Mouse (Mus musculus) ovary, postnatal 10 days (tissue): ENCODE measurements around the gene Mmp20.

ENCODE experiments used
- DNase-seq: peaks from one replicate; pipeline ENCODE4 v3.0.0; 2022; ENCODE audit warnings: low spot score

Mmp20 gene

DNA sequence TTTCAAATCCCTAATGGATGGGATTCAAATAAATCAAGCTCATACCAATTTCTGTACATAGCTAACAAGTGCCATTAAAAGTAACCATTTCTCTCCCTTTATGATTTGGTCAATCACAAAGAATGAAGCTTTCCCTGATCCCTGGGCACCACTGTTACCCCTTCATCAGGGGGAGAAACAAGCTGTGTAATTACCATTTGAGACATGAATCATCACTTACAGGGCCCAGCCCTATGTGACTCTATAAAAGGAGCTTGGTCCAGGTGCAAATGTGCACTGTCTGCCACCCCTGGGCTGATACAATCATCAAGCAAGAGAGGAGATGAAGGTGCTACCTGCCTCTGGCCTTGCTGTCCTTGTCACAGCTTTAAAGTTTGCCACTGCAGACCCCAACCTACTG, at the start of gene Mmp20:
Mmp20 (plus strand) TSS at position 301 of the 400 bp plus-strand sequence.
- no peak for DNase-seq

DNA sequence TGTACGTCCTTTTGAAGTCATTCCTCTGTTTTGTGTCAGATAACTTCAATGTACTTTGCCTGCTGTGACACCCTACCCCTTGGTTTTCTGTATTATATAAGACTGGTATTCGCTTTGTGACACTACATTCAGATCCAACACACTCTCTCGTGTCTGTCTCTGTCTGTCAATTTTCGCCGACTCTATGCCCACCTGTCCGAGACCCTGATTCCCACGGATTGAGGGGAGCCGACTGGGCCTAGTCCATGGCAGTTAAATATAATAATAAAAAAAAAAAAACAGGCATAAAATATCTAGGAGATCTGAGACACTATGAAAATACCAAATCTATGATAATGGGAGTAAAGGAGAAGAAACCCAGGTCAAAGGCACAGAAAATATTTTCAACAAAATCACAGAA, 38.0 kb upstream of the Mmp20 start:
- no peak for DNase-seq

DNA sequence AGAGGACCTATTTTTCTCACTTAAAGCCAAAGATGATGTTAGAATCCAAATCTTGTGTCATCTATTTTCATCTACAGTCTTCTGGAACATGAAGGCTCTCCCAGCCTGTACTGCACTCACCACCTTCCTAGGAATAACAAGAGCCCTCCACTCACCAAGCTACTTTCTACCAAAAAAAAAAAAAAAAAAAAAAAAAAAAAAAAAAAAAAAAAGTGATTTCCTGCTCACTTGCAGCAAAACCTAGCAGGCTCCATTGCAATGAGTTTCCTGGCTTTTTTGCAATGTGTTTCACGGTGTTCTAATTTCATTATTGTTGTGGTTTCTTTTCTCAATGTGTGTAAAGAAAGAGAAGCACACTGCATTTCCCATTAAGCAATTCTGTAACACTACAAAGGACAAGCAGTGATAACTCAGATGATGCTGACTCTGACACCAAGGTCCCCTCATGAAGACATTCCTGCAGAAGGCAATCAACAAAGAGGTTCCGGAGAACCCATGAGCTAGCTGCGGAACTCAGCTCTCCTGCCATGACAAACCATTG, 34.7 kb upstream of the Mmp20 start:
- no peak for DNase-seq

DNA sequence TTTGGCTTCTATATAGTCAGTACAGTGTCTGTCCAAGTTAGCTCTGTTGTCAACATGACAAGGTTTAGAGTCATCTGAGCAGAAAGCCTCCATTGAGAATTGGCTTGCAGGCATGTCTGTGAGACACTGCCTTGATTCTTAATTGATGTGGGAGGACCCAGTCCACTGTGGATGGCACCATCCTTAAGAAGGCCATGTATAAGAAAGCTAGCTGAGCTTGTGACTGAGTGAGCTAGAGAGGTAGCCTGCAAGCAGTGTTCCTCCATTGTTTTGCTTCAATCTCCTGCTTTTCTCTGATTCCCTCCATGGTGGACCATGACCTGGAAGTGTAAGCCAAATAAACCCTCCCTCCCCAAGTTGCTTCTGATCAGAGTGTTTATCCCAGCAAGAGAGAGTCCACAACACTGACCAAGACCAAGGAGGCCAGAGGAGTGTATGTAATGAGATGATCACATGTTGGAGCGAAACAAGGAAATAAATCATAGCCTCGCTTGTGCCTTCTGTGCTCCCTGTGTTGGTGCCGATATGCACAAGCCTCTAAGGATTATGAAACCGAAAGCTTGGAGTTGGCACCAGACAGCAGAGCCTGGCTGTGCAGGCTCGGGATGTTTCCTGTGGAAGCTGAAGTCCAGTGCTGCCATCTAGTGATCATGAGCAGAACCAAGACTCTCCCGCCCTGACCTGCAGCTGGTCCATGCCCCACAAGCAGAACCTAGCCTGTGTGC, 33.1 kb upstream of the Mmp20 start:
- DNase-seq, result peak; percentile 41

DNA sequence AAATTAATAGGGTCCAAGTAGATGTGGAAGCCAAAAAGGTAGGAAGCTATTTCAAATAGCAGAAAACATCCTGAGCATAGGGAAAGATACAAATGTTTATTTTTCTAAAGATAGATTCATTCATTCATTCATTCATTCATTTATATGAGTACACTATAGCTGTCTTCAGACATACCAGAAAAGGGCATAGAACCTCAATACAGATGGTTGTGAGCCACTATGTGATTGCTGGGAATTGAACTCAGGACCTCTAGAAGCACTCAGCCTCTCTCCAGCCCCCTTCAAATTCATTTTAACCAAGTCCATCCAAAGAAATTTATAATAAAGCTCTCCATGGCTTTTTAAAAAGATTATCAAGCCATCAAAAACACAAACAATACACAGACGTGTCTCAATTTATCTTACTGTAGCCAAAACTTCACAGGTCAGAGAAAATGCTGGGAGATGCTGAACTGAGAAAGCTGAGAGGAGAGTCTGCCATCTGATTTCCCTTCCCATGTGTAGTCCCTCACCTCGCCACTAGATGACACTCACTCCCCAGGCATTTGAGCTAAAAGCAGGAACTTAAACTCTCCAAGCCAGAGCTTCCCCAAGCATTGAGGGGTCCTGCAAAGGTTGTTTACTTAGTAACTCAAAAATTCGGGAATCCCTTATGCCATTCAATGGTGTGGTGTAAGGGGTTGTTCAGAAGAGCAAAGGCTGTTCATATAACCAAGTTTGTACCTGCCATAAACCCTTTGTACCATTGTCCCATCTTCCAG, 24.9 kb upstream of the Mmp20 start:
- peak; percentile 50 for DNase-seq

DNA sequence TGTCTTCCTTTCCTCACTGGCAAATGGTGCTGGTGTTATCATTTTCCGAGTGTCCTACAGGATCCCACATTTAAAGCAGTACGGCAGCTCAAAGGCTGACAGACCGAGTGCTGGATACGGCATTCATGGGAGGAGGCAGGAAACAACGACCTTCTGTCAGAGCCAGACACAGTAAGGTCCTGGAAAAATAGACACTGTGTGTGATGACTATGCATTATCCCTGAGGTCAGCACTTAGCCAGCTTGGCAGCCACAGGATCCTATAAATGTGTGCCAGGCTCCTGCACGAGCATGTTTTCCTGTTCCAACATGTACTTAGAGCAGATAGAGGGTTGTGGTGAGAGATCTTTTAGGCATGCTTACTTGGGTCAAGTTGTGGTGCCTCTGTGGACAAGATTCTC, 24.0 kb upstream of the Mmp20 start:
- DNase-seq, result no peak

DNA sequence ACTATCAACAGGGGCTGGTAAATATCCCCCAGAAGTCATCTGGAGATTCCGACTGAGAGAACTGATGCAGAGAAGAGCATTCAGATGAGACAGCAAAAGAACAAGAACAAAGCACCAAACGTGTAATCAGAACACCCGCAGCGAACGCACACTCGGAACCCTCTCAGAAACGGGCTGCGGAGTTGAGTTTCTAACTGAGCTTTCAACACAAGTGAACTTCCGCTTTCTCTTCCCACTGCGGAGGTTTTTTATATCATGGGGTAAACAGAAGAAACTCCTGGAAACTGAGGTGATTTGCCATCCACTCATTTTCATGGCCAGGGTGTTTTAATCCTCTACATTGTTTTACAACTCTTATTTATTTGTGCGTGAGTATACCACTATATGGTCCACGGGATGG, 22.4 kb upstream of the Mmp20 start:
- no peak for DNase-seq

DNA sequence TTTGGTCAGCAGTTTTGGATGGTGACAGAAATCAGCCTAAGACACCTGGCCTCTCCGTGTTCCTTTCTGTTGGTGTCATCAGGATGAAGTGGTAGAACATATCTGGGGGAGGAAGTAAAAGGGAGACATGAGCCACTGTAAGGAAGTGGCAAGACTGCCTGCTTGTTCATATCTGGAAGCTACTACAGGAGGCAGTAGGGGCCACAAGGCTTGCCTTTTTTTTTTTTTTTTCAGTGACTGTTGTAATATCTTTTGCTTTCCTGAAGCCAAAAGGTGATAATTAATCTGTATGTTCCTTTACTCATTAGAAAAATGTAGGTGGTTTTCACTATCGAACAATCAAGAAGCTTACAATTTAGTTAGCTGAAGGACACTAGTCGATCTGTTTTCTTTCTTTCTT, 5.4 kb upstream of the Mmp20 start:
- no peak for DNase-seq

DNA sequence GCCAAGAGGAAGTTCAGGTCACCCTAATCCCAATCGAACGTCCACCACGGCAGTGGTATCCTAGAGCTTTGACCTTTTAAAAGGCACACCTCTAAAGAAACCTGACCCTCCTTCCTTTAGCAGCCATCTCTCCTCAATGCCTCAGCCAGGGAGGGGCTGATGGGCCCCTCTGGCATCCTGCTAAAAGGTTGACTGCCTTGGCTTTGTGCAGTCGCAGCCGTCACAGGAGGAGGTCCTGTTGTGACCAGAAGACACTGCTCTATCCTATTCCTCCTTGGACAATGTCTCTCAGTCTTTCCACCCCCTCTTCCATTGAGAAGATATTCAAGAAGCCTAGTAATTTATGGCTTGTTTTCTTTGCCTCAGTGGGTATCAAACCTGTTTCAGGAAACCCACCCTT, 5.9 kb downstream of the Mmp20 start:
- DNase-seq, result no peak

DNA sequence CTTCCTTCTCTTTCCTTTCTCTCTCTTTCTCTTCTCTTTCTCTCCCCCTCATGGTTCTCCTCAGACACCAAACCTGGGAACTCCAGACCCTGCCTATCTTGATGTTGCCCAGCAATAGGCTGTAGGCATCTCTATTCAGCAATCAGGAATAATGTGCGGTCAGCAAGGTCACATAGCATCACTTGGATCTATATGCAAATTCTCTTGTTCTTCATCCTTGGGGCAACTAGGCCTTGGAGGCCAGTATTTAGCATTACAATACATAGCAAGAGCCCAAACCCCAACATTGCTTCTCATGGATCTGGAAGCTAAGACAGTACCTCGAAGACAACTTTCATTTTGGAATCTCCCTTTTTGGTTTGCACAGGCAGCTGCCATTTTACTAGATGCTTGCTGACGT, 19.9 kb downstream of the Mmp20 start:
- DNase-seq, result no peak

DNA sequence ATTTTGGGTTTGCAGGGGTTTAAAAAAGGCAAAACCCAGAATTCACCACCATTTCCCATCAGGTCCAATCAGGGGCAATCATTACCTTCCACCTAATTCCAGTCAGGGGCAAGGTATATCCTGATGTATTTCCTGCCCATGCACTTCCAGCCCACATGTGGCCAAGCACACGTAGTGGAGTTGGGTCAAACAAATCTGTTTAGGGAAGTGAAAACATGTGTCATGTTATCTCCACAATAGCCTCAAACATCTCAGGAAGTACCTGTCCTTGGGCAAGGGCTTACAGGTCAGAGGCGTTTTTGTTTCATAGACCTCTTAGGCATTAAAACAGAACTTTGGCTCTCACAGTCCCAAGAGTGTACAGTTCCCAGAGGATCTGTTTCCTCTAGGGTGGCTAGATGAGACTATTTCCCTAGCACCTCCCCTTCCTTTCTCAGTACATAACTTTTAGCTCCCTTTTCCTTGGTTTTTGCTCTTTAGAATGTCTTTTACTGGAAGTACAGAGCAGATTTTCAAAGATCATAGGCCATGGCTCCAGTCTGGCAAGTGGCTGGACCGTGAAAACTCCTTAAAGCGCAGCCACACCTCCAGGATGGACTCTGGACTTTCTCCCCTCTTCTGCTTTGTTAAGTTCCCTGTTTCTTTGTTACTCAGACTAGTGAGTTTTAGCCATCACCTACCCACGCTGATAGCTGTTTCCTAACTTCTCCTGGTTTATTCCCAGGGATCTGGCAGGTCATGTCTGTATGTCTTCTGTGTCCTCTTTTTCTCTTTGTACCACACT, 22.6 kb downstream of the Mmp20 start:
- DNase-seq, result no peak

DNA sequence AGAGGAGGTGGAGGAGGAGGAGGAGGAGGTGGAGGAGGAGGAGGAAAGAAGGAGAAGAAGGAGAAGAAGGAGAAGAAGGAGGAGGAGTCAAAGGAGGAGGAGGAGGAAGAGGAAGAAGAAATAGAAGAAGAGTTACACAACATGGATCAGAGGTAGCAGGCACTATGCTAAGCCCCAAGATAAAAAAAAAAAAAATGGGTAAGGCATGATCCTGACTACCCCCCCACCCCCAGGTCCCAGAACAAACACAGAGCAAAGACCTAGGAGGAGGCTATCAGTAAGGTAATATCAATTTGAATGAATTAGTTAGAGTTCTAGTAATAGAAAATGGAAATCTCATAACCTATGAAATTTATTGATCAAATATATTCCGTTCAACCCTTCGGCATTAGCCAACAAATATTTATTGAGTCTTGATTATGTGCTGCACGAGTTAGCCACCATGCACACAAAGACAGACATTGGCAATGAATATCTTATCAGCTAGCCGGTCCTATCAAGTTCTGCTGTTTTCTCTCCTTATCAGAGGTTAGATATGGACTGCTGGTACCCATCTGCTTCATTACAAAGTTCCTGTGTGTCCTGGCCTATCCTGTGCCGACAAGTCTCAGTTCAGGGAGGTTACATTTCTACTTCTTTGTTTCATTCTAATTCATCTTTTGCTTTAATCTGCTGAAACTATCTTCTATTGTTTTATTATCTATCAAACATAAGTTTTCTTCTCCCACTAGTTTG, 24.5 kb downstream of the Mmp20 start:
- no peak for DNase-seq

DNA sequence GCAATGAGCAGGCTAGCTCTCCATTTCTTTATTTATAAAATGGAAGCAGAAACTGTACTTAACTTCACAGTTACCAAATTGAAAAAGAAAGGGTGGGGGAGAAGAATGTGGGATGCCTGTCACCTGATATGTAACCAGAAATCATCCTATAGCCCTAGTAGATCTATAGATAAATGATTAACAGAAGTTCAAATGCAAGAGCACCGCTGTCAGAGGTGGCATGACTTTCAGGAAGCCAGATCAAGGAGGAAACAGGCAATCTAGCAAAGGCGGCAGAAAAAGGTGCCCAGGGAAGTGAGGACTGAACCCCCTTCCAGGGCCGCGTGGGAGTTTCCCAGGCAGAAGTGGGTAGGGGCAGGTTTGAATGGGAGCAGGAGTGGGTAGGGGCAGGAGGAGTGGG, 29.9 kb downstream of the Mmp20 start:
- DNase-seq, result no peak

DNA sequence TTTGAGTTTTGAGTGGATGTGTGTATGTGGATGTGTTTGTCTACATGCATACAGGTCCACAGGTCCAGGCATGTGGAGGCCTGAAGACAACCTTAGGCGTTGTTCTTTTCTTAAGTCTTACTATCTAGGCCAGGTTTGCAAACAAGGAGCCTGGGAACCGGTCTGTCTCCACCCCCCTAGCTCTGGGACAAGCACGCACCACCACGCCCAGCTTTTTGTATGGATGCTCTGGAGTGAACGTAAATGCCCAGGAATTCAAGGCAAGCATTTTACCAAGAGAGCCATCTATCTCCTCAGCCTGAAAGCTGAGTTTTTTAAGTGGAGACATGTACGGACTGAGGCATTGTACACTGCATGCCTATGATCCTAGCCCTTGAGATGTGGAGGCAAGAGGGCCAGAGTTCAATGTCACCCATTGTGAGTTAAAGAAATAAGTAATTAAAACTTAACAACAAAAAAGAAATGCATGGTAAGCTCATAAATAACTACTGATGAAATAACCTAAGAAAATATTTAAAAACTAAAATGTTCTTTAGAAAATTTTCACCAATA, 31.5 kb downstream of the Mmp20 start:
- no peak for DNase-seq

DNA sequence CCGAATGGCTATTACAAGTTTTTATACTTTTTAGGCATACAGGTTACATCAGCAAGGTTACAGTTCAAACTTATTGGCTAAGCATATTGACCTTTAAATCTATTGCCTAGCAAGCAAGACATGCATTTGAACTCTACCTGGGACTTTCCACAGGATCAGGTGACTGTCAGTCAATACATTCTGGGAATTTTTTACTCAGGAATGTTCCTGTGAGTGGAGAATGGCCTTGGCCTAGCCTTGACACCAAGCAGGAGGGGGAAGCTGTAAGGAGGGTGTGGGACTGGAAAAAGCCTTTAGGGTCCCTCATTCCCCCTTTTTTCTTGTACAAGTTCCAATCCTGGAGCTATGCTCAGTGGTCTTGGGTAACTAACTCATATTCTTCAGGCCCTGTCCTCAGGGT, 33.3 kb downstream of the Mmp20 start:
- DNase-seq, result no peak

DNA sequence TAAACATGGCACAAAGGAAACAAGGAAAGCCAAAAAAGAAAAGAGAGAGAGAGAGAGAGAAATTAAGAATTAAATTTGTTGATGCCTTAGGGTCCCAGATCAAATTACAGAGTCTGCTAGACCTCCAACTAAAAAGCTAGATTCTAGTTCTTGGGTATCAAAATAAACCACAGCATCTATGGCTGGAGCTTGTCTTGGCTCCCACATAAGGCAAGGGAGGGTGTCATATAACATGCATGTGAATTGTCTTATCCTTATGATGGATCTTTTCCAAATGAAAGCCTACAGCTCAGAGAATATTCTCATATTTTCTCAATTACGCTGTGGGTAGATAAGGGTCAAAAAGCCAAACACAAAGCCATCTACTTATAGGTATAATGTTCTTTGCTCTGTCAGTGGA, 41.6 kb downstream of the Mmp20 start:
- DNase-seq, result no peak

DNA sequence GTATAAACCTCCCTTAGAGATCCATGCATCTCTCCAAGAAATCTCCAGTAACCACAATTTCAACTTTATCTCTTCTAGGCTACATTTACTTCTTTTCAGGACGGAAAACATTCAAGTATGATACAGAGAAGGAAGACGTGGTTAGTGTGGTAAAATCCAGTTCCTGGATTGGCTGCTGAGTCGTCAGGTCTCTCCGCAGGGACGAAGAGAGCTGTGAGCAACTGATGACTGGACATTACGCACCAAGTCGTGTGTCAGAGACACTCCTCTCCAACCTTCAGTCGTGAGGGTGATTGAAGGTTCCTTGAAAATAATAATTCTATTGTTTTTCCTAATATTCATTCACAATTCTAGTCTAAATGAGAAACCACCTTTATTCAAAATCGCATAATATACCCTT, 45.0 kb downstream of the Mmp20 start:
- no peak for DNase-seq

DNA sequence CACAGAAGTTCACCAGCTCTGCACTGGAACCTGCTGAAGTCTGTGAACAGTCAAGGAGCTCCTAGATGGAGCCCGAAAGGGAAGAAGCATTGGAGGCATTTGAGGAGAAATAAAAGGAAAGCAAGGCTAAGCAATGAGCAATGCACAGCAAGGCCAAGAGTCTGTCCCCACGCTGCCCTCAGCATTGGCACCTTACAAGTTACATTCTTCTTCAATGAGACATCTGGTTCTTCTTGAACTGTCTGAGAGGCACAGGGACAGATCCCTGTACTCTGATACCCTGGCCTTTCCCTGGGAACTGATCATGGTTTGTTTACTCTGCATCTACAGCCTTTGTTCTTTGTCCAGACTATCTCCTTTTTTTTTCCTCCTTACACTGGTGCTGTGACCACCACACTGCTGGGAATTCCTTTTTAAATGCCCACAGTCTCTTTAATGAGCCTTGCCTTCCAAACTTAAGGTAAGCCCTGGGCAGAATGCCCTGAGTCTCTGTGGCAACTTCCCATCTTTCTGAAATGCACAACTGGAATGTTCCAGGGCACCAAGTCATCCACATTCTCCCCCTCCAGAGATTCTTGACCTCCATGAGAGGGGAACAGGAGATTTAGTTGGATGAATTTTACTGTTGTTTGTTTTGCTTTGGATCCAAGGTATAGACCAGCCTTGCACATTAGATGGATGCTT, 50.3 kb downstream of the Mmp20 start:
- DNase-seq, result no peak

DNA sequence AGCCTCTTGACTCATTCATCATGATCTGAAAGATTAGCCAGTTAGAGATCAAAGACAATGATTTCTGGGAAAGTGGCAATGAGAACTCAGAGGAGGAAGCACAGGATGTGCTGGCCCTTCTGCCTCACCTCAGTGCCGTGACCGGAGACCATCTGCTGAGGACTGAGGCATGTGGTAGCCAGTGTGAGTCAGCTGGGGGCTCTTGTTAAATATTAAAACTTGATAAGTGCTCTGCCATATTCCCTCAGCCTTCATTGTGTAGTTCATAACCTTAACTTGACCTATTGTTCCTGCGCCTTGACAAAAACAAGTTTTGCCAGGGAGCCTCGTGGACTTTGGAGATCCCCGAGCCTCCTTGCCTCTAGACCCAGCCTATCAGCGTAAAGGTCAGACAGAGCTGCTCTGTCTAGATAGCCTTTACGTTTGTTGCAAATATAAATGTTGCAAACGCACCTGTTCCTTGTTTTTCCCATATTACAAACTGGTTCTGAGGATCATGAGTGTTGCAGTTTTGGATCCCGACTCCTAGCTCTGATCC, 54.1 kb downstream of the Mmp20 start:
- no peak for DNase-seq

DNA sequence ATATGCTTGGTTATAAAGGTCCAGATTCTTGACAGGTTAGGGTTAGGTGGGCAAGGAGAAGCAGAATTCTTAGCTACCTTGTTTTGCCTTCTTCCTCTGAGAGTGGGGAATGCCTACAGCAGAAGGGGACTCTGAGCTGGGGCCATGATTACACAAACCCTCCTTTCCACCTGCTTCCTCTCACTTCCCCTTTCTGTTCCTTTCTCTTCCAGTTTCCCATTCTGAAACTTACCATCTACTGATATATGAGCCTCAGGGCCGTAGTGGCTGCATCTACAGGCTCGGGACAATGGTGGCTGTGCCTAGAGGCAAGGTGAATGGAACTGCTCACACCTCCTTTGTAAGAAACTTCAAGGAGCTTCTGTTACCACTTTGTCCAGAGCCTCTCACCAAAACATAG, 58.0 kb downstream of the Mmp20 start:
- DNase-seq, result no peak

DNA sequence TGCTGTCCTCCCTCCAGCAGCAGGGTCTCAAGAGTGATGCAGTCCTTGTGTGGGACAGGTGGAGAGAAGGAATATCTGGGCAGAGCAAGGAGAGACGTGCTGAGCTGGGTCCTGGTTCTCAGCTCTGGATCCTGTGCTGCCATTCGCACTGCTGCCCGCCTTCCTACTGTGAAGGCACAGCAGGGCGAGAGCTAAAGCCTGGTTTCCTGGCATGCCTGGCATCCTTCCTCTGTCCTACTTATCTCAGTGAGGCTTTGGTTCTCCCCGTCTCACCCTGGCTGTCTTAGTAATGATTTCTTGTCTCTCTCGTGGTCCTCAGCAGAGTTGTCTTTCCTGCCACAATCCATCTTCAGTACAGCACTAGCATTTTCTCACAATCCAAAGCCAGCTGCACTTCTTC, 61.8 kb downstream of the Mmp20 start:
- DNase-seq, result no peak
